Mouse (Mus musculus) heart, adult 2 months (tissue): Measurements from ENCODE around the gene 1700102P08Rik.

Experiments used
- CTCF ChIP-seq: fragments of 200-600 bp; IDR thresholded peaks from 2 replicates; pipeline ENCODE4 v1.8.1; 2022; ENCODE audit warnings: antibody characterized with exemption, mild to moderate bottlenecking, moderate library complexity
- EP300 ChIP-seq: fragments of 200-500 bp; IDR thresholded peaks from 2 replicates; pipeline ENCODE4 v1.6.1; 2011; ENCODE audit warnings: low read depth, low read length, control low read depth; ENCODE audit not compliant: insufficient read depth
- POLR2A ChIP-seq: fragments of 200-500 bp; IDR thresholded peaks from 2 replicates; pipeline ENCODE4 v1.6.1; 2011; ENCODE audit warnings: mild to moderate bottlenecking, low read depth, low read length, control low read depth; ENCODE audit not compliant: insufficient read depth

DNA sequence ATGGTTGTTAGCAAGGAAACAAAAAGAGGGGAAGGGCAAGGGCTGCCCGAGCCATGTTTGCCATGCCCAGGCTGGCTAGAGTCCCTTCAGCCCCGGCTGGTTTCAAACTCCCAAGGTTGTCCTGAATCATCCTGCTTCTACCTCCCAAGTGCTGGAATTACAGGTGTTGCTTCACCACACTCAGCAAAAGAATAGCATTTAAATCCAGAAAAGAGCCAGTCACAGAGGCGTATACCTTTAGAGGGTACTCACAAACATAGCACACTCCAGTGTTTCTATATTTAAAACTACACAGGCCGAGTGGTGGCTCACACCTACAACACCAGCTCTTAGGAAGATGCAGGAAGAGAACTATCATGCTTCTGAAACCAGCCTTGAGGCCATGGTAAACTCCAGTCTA is 16.9 kb downstream of the 1700102P08Rik start:
- TF ChIP-seq EP300 (no peak), POLR2A (no peak), CTCF (no peak)
